Mouse (Mus musculus) urinary bladder, postnatal 36 days (tissue): Measurements from ENCODE around the gene Usp48.
A peak's percentile ranks its signal among the peaks of the same experiment; 100 is the strongest.
"Not testable (repeated sequence)": the region's sequence is repeated elsewhere in the genome, so short reads cannot be mapped to it uniquely, and the experiment has no call there.

Source experiments
- DNase-seq, 2 experiments: peaks; one replicate each; pipeline ENCODE4 v3.0.0; 2022; ENCODE audit warnings: low spot score in 2 of 2, mixed read lengths in 1 of 2

The Usp48 gene

GRCm38 (mm10) chr4:137593601-137594495, at the start of gene Usp48:
Gene Usp48, plus strand, starts transcription at chr4:137593755.
- DNase-seq: peak; percentile 95 to 98

GRCm38 (mm10) chr4:137545568-137545967, 48.0 kb upstream of the Usp48 start:
- DNase-seq: no peak

- no peak for DNase-seq
These were observed 47.5 kb upstream of the Usp48 start for GRCm38 (mm10) chr4:137546003-137546525.

GRCm38 (mm10) chr4:137553466-137553865, 40.1 kb upstream of the Usp48 start:
- DNase-seq: no peak

- DNase-seq: no peak
These were observed 36.8 kb upstream of the Usp48 start for GRCm38 (mm10) chr4:137556673-137557210.

- DNase-seq: no peak
These were observed 23.7 kb upstream of the Usp48 start for GRCm38 (mm10) chr4:137569873-137570272.

GRCm38 (mm10) chr4:137574469-137574868, 19.1 kb upstream of the Usp48 start, which contains the start of gene Ldlrad2:
Gene Ldlrad2, minus strand, starts transcription at chr4:137574569.
- no peak for DNase-seq

- DNase-seq: no peak
These were observed 16.1 kb upstream of the Usp48 start for GRCm38 (mm10) chr4:137577486-137577885.

- peak; percentile 32 to 47 for DNase-seq
These were observed 15.2 kb upstream of the Usp48 start for GRCm38 (mm10) chr4:137578181-137578845.

- no peak for DNase-seq
These were observed 13.8 kb upstream of the Usp48 start for GRCm38 (mm10) chr4:137579789-137580188.

GRCm38 (mm10) chr4:137580299-137580698, 13.3 kb upstream of the Usp48 start:
- DNase-seq: no peak

GRCm38 (mm10) chr4:137581815-137582214, 11.7 kb upstream of the Usp48 start:
- DNase-seq: no peak

- DNase-seq: not testable (repeated sequence)
These were observed 4.5 kb upstream of the Usp48 start for GRCm38 (mm10) chr4:137589095-137589494.

- no peak for DNase-seq
These were observed 4.0 kb upstream of the Usp48 start for GRCm38 (mm10) chr4:137589586-137589985.

GRCm38 (mm10) chr4:137590961-137591360, 2.6 kb upstream of the Usp48 start:
- DNase-seq: no peak

GRCm38 (mm10) chr4:137594496-137595270, 1.1 kb downstream of the Usp48 start:
- DNase-seq: no peak

GRCm38 (mm10) chr4:137597098-137597630, 3.6 kb downstream of the Usp48 start:
- DNase-seq: no peak

GRCm38 (mm10) chr4:137598577-137598976, 5.0 kb downstream of the Usp48 start:
- DNase-seq: no peak

GRCm38 (mm10) chr4:137603449-137604171, 10.1 kb downstream of the Usp48 start:
- DNase-seq: no peak

- DNase-seq: no peak
These were observed 13.5 kb downstream of the Usp48 start for GRCm38 (mm10) chr4:137607023-137607422.

GRCm38 (mm10) chr4:137609281-137609680, 15.7 kb downstream of the Usp48 start:
- DNase-seq: no peak
